Mouse (Mus musculus) intestine, embryonic 14.5 days (tissue): Measurements from ENCODE around the gene Rab31. TPM values are rescaled to one million over a fixed set of nuclear protein-coding genes. Genes with fewer than 3 reads are reported as not detected.

ENCODE experiments used
- ATAC-seq: fragments of 200-750 bp; cut with Nextera tagmentation; replicated peaks from 2 replicates; pipeline ENCODE4 v1.8.0; 2017; ENCODE audit warnings: low read depth, moderate number of reproducible peaks, moderate TSS enrichment, moderate library complexity; ENCODE audit not compliant: low FRiP score, low TSS enrichment
- DNase-seq: peaks from one replicate; pipeline ENCODE4 v3.0.0-alpha.2; 2018; ENCODE audit warnings: low spot score
- H3K27ac ChIP-seq: fragments of 300-500 bp; sonication (generic); 2 replicates; pipeline ENCODE4 v1.5.1; 2014; ENCODE audit warnings: low read depth, mild to moderate bottlenecking, control low read depth
- H3K27me3 ChIP-seq: fragments of 300-500 bp; sonication (generic); replicated peaks from 2 replicates; pipeline ENCODE4 v1.6.1; 2014; ENCODE audit warnings: low read length, control low read depth; ENCODE audit not compliant: control insufficient read depth, insufficient read depth
- H3K36me3 ChIP-seq: fragments of 300-500 bp; sonication (generic); 2 replicates; pipeline ENCODE4 v1.6.1; 2014; ENCODE audit warnings: low read length, control low read depth; ENCODE audit not compliant: control insufficient read depth, insufficient read depth
- H3K4me1 ChIP-seq: fragments of 300-500 bp; sonication (generic); replicated peaks from 2 replicates; pipeline ENCODE4 v1.6.1; 2014; ENCODE audit warnings: low read length, control low read depth, mixed read lengths; ENCODE audit not compliant: control insufficient read depth, insufficient read depth
- H3K4me2 ChIP-seq: fragments of 300-500 bp; sonication (generic); 2 replicates; pipeline ENCODE4 v1.6.1; 2014; ENCODE audit warnings: low read length
- H3K4me3 ChIP-seq: fragments of 300-500 bp; sonication (generic); 2 replicates; pipeline ENCODE4 v1.5.1; 2014; ENCODE audit warnings: low read depth, low read length, control low read depth, mixed read lengths
- H3K9ac ChIP-seq: fragments of 300-500 bp; sonication (generic); 2 replicates; pipeline ENCODE4 v1.6.1; 2014; ENCODE audit warnings: mild to moderate bottlenecking, low read length
- H3K9me3 ChIP-seq: fragments of 300-500 bp; sonication (generic); 2 replicates; pipeline ENCODE4 v1.6.1; 2016; ENCODE audit warnings: low read length, control low read depth; ENCODE audit not compliant: control insufficient read depth
- WGBS: fragments of 180-500 bp; shearing (Covaris S2); extraction: QIAGEN DNeasy Blood & Tissue Kit; methylation state at CpG from one replicate; pipeline ENCODE4 v1.1.7; 2014; 5-methylcytosine and 5-hydroxymethylcytosine counted together
- polyA plus RNA-seq: library from polyadenylated mRNA; unstranded; fragments of >200 nt; fragmentation: Nextera tagmentation; extraction: Ambion mirVana; gene quantifications from 2 replicates; pipeline ENCODE4 v1.2.1, GENCODE M21; 2014

The Rab31 gene
- polyA plus RNA-seq, 1 experiment from 2014 or later = 40.9 TPM

GRCm38 (mm10) chr17:65680801-65681412 is 91.6 kb downstream of the Rab31 start:
- Histone ChIP-seq H3K4me2 (no peak overlapping the region), H3K9me3 (no peaks in the 10 kb centered on the region), H3K4me3 (no peak overlapping the region), H3K4me1 (no peaks in the 10 kb centered on the region), H3K27ac (no peak overlapping the region), H3K36me3 (no peaks in the 10 kb centered on the region), H3K9ac (no peak overlapping the region), H3K27me3 (no peaks in the 10 kb centered on the region)
- 85% methylated on average over 2 of the region's 2 CpGs for WGBS
- ATAC-seq = no peak
- DNase-seq = no peak

GRCm38 (mm10) chr17:65679806-65680446 is 92.6 kb downstream of the Rab31 start:
- Histone ChIP-seq H3K36me3 (no peaks in the 10 kb centered on the region), H3K4me2 (no peak overlapping the region), H3K4me1 (no peaks in the 10 kb centered on the region), H3K4me3 (no peak overlapping the region), H3K9me3 (no peaks in the 10 kb centered on the region), H3K27ac (no peak overlapping the region), H3K9ac (no peak overlapping the region), H3K27me3 (no peaks in the 10 kb centered on the region)
- DNase-seq (no peak), ATAC-seq (no peak)
- 72% methylated on average over 14 of the region's 14 CpGs for WGBS

GRCm38 (mm10) chr17:65677742-65678141 is 94.8 kb downstream of the Rab31 start:
- Histone ChIP-seq H3K4me2 (no peak overlapping the region), H3K27ac (no peak overlapping the region), H3K9me3 (no peaks in the 10 kb centered on the region), H3K9ac (no peak overlapping the region), H3K4me1 (no peaks in the 10 kb centered on the region), H3K27me3 (no peaks in the 10 kb centered on the region), H3K4me3 (no peak overlapping the region), H3K36me3 (no peaks in the 10 kb centered on the region)
- ATAC-seq (no peak), DNase-seq (no peak)
- 92% methylated on average over 1 of the region's 1 CpGs for WGBS

GRCm38 (mm10) chr17:65676536-65676935 is 96.0 kb downstream of the Rab31 start:
- Histone ChIP-seq H3K9me3 (no peaks in the 10 kb centered on the region), H3K4me3 (no peak overlapping the region), H3K4me2 (no peak overlapping the region), H3K36me3 (no peaks in the 10 kb centered on the region), H3K4me1 (no peaks in the 10 kb centered on the region), H3K27ac (no peak overlapping the region), H3K27me3 (no peaks in the 10 kb centered on the region), H3K9ac (no peak overlapping the region)
- DNase-seq (no peak), ATAC-seq (no peak)
- 86% methylated on average over 8 of the region's 8 CpGs for WGBS

GRCm38 (mm10) chr17:65675985-65676384 is 96.6 kb downstream of the Rab31 start:
- DNase-seq = no peak
- H3K9ac ChIP-seq = no peak overlapping the region
- no peaks in the 10 kb centered on the region for H3K27me3 ChIP-seq
- no peaks in the 10 kb centered on the region for H3K9me3 ChIP-seq
- no peaks in the 10 kb centered on the region for H3K4me1 ChIP-seq
- H3K4me3 ChIP-seq = no peak overlapping the region
- H3K4me2 ChIP-seq = no peak overlapping the region
- 85% methylated on average over 3 of the region's 3 CpGs for WGBS
- ATAC-seq = no peak
- no peaks in the 10 kb centered on the region for H3K36me3 ChIP-seq
- H3K27ac ChIP-seq = no peak overlapping the region

- Histone ChIP-seq H3K4me3 (no peak overlapping the region), H3K27me3 (no peaks in the 10 kb centered on the region), H3K4me2 (no peak overlapping the region), H3K9ac (no peak overlapping the region), H3K36me3 (no peaks in the 10 kb centered on the region), H3K4me1 (no peaks in the 10 kb centered on the region), H3K27ac (no peak overlapping the region), H3K9me3 (no peaks in the 10 kb centered on the region)
- WGBS = 67% methylated on average over 1 of the region's 1 CpGs
- no peak for ATAC-seq
- no peak for DNase-seq
Observed at GRCm38 (mm10) chr17:65674710-65675171, 97.8 kb downstream of the Rab31 start.

- Histone ChIP-seq H3K4me1 (no peaks in the 10 kb centered on the region), H3K4me3 (no peak overlapping the region), H3K27me3 (no peaks in the 10 kb centered on the region), H3K36me3 (no peaks in the 10 kb centered on the region), H3K27ac (no peak overlapping the region), H3K4me2 (no peak overlapping the region), H3K9ac (no peak overlapping the region), H3K9me3 (no peaks in the 10 kb centered on the region)
- no peak for DNase-seq
- ATAC-seq = no peak
- WGBS = 94% methylated on average over 7 of the region's 7 CpGs
Observed at GRCm38 (mm10) chr17:65672926-65673325, 99.6 kb downstream of the Rab31 start.

GRCm38 (mm10) chr17:65669061-65669460 is 103.5 kb downstream of the Rab31 start:
- DNase-seq (no peak), ATAC-seq (no peak)
- Histone ChIP-seq H3K36me3 (no peaks in the 10 kb centered on the region), H3K4me3 (no peak overlapping the region), H3K4me1 (no peaks in the 10 kb centered on the region), H3K9ac (no peak overlapping the region), H3K27me3 (no peaks in the 10 kb centered on the region), H3K27ac (no peak overlapping the region), H3K9me3 (no peaks in the 10 kb centered on the region), H3K4me2 (no peak overlapping the region)
- WGBS = 87% methylated on average over 4 of the region's 4 CpGs

GRCm38 (mm10) chr17:65667792-65668191 is 104.8 kb downstream of the Rab31 start:
- Histone ChIP-seq H3K27me3 (no peaks in the 10 kb centered on the region), H3K27ac (no peak overlapping the region), H3K4me1 (no peaks in the 10 kb centered on the region), H3K9ac (no peak overlapping the region), H3K4me2 (no peak overlapping the region), H3K9me3 (no peaks in the 10 kb centered on the region), H3K36me3 (no peaks in the 10 kb centered on the region), H3K4me3 (no peak overlapping the region)
- 87% methylated on average over 14 of the region's 14 CpGs for WGBS
- DNase-seq = no peak
- no peak for ATAC-seq
